In genomic region chr12:17271272-17271671, GRCm38 (mm10) we compare ENCODE assay signal across 9 mouse cellular contexts. TPM values are rescaled to one million over a fixed set of nuclear protein-coding genes. Genes with fewer than 3 reads are reported as not detected.
DNase-seq lines count a peak whose midpoint lies in the region; ATAC-seq and TF ChIP-seq lines count a peak whose summit lies in the region.
"Had no signal": no experiment of that assay in that cellular context is flagged by ENCODE, and none has a peak within 500 bp of the region (broad histone marks: within the 10 kb centered on the region; RNA-seq: fewer than 3 reads in every experiment).

No protein-coding gene starts in this region.

- H3K27me3 ChIP-seq in liver, embryonic 12.5 days (replicated peaks): no peaks in the 10 kb centered on the region
- no peaks in the 10 kb centered on the region for H3K27me3 ChIP-seq in lung, postnatal 0 days (replicated peaks; ENCODE audit: insufficient read depth, low read length)
- H3K27me3 ChIP-seq: midbrain, embryonic 12.5 days had no signal

- TF ChIP-seq POLR2A in bone marrow macrophage, adult 2 months (IDR thresholded peaks at IDR 0.05; ENCODE audit: borderline replicate concordance, low read depth, low read length): no peak

- peaks cover 25% of the 10 kb centered on the region for H3K4me1 ChIP-seq in liver, embryonic 12.5 days
- peaks cover 16% of the 10 kb centered on the region for H3K4me1 ChIP-seq in bone marrow macrophage, adult 2 months (ENCODE audit: control insufficient read depth, insufficient read depth, low read length)
- H3K4me1 ChIP-seq in lung, postnatal 0 days (ENCODE audit: insufficient read depth, low read depth, low read length): peaks cover 7% of the 10 kb centered on the region

- no peak overlapping the region for H3K9ac ChIP-seq in liver, embryonic 12.5 days
- no peak overlapping the region for H3K9ac ChIP-seq in lung, postnatal 0 days (replicated peaks; ENCODE audit: low read depth)
- H3K9ac ChIP-seq: midbrain, embryonic 12.5 days had no signal

- peak; percentile 55 for TF ChIP-seq CTCF in bone marrow macrophage, adult 2 months (IDR thresholded peaks at IDR 0.05; ENCODE audit: low read depth, low read length)
- peak; percentile 68 for TF ChIP-seq CTCF in lung, postnatal 0 days (IDR thresholded peaks at IDR 0.05)

- no peak overlapping the region for H3K27ac ChIP-seq in liver, embryonic 12.5 days
- H3K27ac ChIP-seq in bone marrow macrophage, adult 2 months (ENCODE audit: insufficient read depth, low read depth, low read length): no peak overlapping the region
- H3K27ac ChIP-seq in lung, postnatal 0 days (ENCODE audit: low read length): no peak overlapping the region
- H3K27ac ChIP-seq: midbrain, embryonic 12.5 days had no signal

- WGBS in liver, embryonic 12.5 days (ENCODE audit: insufficient replicate concordance): 55% methylated on average over 1 of the region's 1 CpGs
- WGBS in lung, postnatal 0 days: 72% methylated on average over 1 of the region's 1 CpGs

- no peak overlapping the region for H3K4me2 ChIP-seq in liver, embryonic 12.5 days
- H3K4me2 ChIP-seq in lung, postnatal 0 days (replicated peaks; ENCODE audit: low read depth, low read length): no peak overlapping the region
- H3K4me2 ChIP-seq: midbrain, embryonic 12.5 days had no signal

- DNase-seq in cerebellum, postnatal 10 days: peak; percentile 73 to 78
- DNase-seq in cerebellum, adult 11-12 months: no peak
- peak; percentile 44 for DNase-seq in liver
- DNase-seq in lung, postnatal 0 days (ENCODE audit: low spot score): peak; percentile 43
- DNase-seq in thymus, postnatal 14 days: peak; percentile 67

- TF ChIP-seq EP300 in lung, postnatal 0 days (IDR thresholded peaks at IDR 0.05): no peak

- H3K9me3 ChIP-seq in liver, embryonic 12.5 days (replicated peaks): no peaks in the 10 kb centered on the region
- no peaks in the 10 kb centered on the region for H3K9me3 ChIP-seq in lung, postnatal 0 days (ENCODE audit: low read length)
- H3K9me3 ChIP-seq: midbrain, embryonic 12.5 days had no signal

- no peak overlapping the region for H3K4me3 ChIP-seq in liver, embryonic 12.5 days
- no peak overlapping the region for H3K4me3 ChIP-seq in bone marrow macrophage, adult 2 months (ENCODE audit: insufficient read depth, low read length)
- no peak overlapping the region for H3K4me3 ChIP-seq in lung, postnatal 0 days (ENCODE audit: low read depth, low read length)
- H3K4me3 ChIP-seq: midbrain, embryonic 12.5 days had no signal

- ATAC-seq in liver, embryonic 12.5 days: no peak
- ATAC-seq in lung, postnatal 0 days: no peak
- no peak for ATAC-seq in frontal cortex, adult (ENCODE audit: low TSS enrichment)

- H3K36me3 ChIP-seq in liver, embryonic 12.5 days: peaks cover 72% of the 10 kb centered on the region
- H3K36me3 ChIP-seq in lung, postnatal 0 days (ENCODE audit: insufficient read depth, low read length): peaks cover 18% of the 10 kb centered on the region

RNA-seq across cellular contexts. Expression of gene Pdia6, which starts 4.9 kb away (rescaled TPM):
- 309 and 312 TPM in 2 replicates for polyA plus RNA-seq in liver, embryonic 12.5 days (2016; fragmentation: Nextera tagmentation; extraction: Ambion mirVana)
- 81.4 and 93.3 TPM in 2 replicates for polyA plus RNA-seq in bone marrow macrophage, adult 2 months (2012; ENCODE audit: insufficient read depth, insufficient read length, missing spikeins)
- 249 and 298 TPM in 2 replicates for polyA plus RNA-seq in lung, postnatal 0 days (2015; fragmentation: Nextera tagmentation; extraction: Ambion mirVana)

RNA-seq across cellular contexts. Expression of gene Atp6v1c2, which starts 57.9 kb away (rescaled TPM):
- 0.12 and 0.16 TPM in 2 replicates for polyA plus RNA-seq in liver, embryonic 12.5 days (2016; fragmentation: Nextera tagmentation; extraction: Ambion mirVana)
- polyA plus RNA-seq in bone marrow macrophage, adult 2 months (2012; ENCODE audit: insufficient read depth, insufficient read length, missing spikeins): not detected in 2 replicates
- polyA plus RNA-seq in lung, postnatal 0 days (2015; fragmentation: Nextera tagmentation; extraction: Ambion mirVana): 55.6 and 56.4 TPM in 2 replicates

Comparison
In these comparisons a context has a peak if more than half of its experiments do, and no peak if none do; other contexts are left out.
1. RNA of gene Atp6v1c2, which starts 57.9 kb away (polyA plus RNA-seq): 55.6 to 56.4 TPM in lung, postnatal 0 days; 0.12 to 0.16 TPM in liver, embryonic 12.5 days and not detected in bone marrow macrophage, adult 2 months; every median in the first group is over 10 times any median in the second.